Mouse (Mus musculus): ENCODE data around the gene Rnf220. TPM values are rescaled to one million over a fixed set of nuclear protein-coding genes. Genes with fewer than 3 reads are reported as not detected.

Gene Rnf220
- polyA plus RNA-seq, 1 experiment from 2014 or later, result 76.1 TPM

- Histone ChIP-seq H3K27ac (peak overlapping the region; percentile 65; the same call in 1 of the 2 replicates), H3K4me3 (no peak overlapping the region), H3K27me3 (ENCODE audit: insufficient read depth, poor library complexity, severe bottlenecking) (peaks cover 76% of the 10 kb centered on the region), H3K9me3 (no peaks in the 10 kb centered on the region), H3K4me1 (peaks cover 20% of the 10 kb centered on the region), H3K36me3 (no peaks in the 10 kb centered on the region)
- no peak for DNase-seq (ENCODE audit: low spot score)
- 37% methylated on average over 5 of the region's 5 CpGs for WGBS
Measured at GRCm38 (mm10) chr4:117311891-117312290, 185.0 kb downstream of the Rnf220 start.

DNA sequence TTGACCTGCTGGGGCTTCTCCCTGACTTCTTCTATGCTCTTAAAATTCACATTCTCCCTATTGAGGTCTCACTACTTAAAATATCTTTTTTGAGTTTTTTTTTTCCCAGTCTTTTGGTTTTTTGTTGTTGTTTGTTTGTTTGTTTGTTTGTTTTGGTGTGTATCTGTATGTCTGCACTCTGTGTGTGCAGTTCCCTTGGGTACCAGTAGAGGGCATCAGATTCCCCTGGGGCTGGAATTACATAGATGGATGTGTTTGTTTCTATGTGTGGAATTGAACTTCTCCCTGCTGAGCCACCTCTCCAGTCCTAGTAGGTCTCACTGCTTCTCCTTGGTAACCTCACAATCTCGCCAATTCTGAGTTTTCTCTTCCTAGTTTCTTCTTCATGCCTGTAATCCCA lies 187.4 kb downstream of the Rnf220 start:
- Histone ChIP-seq H3K36me3 (no peaks in the 10 kb centered on the region), H3K27me3 (ENCODE audit: insufficient read depth, poor library complexity, severe bottlenecking) (peaks cover 76% of the 10 kb centered on the region), H3K27ac (no peak overlapping the region), H3K9me3 (no peaks in the 10 kb centered on the region), H3K4me3 (no peak overlapping the region), H3K4me1 (peaks cover 37% of the 10 kb centered on the region)
- DNase-seq (ENCODE audit: low spot score), result no peak
- 94% methylated on average over 1 of the region's 1 CpGs for WGBS

GRCm38 (mm10) chr4:117307270-117307669 lies 189.6 kb downstream of the Rnf220 start:
- Histone ChIP-seq H3K27ac (no peak overlapping the region), H3K4me3 (no peak overlapping the region), H3K4me1 (peaks cover 46% of the 10 kb centered on the region), H3K27me3 (ENCODE audit: insufficient read depth, poor library complexity, severe bottlenecking) (peaks cover 84% of the 10 kb centered on the region), H3K9me3 (no peaks in the 10 kb centered on the region), H3K36me3 (no peaks in the 10 kb centered on the region)
- no peak for DNase-seq (ENCODE audit: low spot score)
- WGBS, result 37% methylated on average over 6 of the region's 6 CpGs

- no peak for DNase-seq (ENCODE audit: low spot score)
- peaks cover 39% of the 10 kb centered on the region for H3K4me1 ChIP-seq
- no peaks in the 10 kb centered on the region for H3K9me3 ChIP-seq
- H3K27ac ChIP-seq, result no peak overlapping the region
- H3K4me3 ChIP-seq, result no peak overlapping the region
- no peaks in the 10 kb centered on the region for H3K36me3 ChIP-seq
- peaks cover 86% of the 10 kb centered on the region for H3K27me3 ChIP-seq (ENCODE audit: insufficient read depth, poor library complexity, severe bottlenecking)
- WGBS, result 31% methylated on average over 6 of the region's 7 CpGs
Measured at GRCm38 (mm10) chr4:117305461-117305860, 191.4 kb downstream of the Rnf220 start.

DNA sequence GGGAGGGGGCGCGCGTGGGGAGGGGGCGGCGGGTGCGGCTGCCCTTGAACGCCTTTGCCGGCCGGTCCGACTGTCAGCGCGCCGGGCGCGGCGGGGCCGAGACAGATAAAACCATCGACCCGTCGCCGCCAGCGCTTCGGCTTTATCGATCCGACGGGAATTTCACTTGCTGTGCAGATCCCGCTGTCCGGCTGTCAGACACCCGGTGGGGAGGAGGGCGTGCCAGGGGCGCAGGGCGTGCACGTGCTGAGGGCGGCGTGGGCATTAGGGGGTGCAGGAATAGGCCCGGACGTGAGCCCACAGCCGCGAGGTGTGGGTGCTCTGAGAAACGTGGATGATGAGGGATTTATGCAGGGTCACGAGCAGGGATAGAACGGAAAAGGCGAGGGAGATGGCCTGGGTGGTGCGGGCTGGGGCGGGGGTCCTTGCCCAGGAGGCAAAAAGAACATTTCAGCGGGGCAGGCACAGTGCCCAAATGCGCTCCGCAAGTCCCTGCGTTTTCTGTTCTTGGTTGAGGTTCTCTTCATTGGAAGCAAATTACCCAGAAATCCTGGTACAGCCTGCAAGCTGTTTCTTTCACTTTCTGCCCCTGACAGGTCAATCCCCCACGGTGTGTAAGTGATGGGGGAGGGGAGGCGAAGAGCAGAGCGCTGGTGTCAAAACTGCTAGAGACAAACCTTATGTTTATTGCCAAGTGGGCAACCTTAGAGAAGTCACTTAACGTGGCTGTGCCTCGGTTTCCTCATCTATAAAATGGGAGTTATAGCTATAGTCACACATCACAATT lies 192.4 kb downstream of the Rnf220 start:
- DNase-seq (ENCODE audit: low spot score), result no peak
- no peaks in the 10 kb centered on the region for H3K9me3 ChIP-seq
- H3K36me3 ChIP-seq, result no peaks in the 10 kb centered on the region
- H3K4me1 ChIP-seq, result peaks cover 39% of the 10 kb centered on the region
- 1% methylated on average over 54 of the region's 54 CpGs for WGBS
- peak overlapping the region; percentile 68 for H3K4me3 ChIP-seq
- peak overlapping the region; percentile 87 for H3K27ac ChIP-seq
- H3K27me3 ChIP-seq (ENCODE audit: insufficient read depth, poor library complexity, severe bottlenecking), result peaks cover 89% of the 10 kb centered on the region

GRCm38 (mm10) chr4:117303581-117304238 lies 193.1 kb downstream of the Rnf220 start:
- H3K4me3 ChIP-seq, result peak overlapping the region; percentile 68
- WGBS, result 4% methylated on average over 30 of the region's 30 CpGs
- no peaks in the 10 kb centered on the region for H3K36me3 ChIP-seq
- H3K9me3 ChIP-seq, result no peaks in the 10 kb centered on the region
- peak overlapping the region; percentile 87 for H3K27ac ChIP-seq
- H3K27me3 ChIP-seq (ENCODE audit: insufficient read depth, poor library complexity, severe bottlenecking), result peaks cover 95% of the 10 kb centered on the region
- no peak for DNase-seq (ENCODE audit: low spot score)
- H3K4me1 ChIP-seq, result peaks cover 39% of the 10 kb centered on the region

DNA sequence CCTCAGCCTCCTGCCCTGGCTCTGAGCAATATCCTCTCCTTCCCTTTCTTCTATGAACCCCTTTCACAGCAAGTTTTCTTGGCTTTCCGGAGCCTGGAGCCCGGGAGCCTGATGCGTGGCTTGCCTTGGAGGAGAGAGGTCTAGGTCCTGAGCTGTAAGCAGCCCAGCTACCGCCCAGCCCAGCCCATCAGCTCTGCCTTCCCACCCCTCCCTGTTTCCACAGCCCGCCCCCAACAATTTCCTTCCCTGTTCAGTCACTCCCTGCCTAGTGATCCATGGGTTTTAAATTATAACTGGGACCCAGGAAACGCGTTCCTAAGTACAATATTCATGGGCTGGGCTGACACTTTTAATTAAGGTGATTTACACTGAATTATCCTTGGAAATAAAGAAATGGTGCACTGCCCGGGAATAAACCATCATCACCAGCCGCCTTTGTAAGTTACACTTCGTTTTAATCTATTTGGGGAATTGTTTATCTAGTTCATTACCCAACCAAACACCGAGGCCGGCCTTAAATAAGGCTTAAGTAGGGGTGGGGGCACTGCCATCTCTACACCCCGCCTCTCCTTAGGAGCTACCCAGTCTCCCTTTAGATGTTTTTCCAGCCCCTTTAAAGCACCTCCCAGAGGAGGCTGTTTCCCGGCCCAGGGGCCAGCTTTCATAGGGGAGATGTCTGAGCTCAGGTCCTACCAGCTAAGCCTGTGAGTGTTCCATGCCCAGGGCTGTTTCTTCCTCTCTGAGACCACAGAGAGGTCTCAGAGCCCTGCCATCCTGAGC lies 194.6 kb downstream of the Rnf220 start:
- no peak overlapping the region for H3K4me3 ChIP-seq
- H3K27me3 ChIP-seq (ENCODE audit: insufficient read depth, poor library complexity, severe bottlenecking), result peaks cover 93% of the 10 kb centered on the region
- H3K27ac ChIP-seq, result no peak overlapping the region
- H3K9me3 ChIP-seq, result no peaks in the 10 kb centered on the region
- 29% methylated on average over 14 of the region's 14 CpGs for WGBS
- no peak for DNase-seq (ENCODE audit: low spot score)
- H3K36me3 ChIP-seq, result no peaks in the 10 kb centered on the region
- H3K4me1 ChIP-seq, result peaks cover 39% of the 10 kb centered on the region

GRCm38 (mm10) chr4:117299921-117300320 lies 196.9 kb downstream of the Rnf220 start:
- WGBS, result 81% methylated on average over 10 of the region's 10 CpGs
- Histone ChIP-seq H3K36me3 (no peaks in the 10 kb centered on the region), H3K4me3 (no peak overlapping the region), H3K27me3 (ENCODE audit: insufficient read depth, poor library complexity, severe bottlenecking) (peaks cover 82% of the 10 kb centered on the region), H3K9me3 (no peaks in the 10 kb centered on the region), H3K4me1 (peaks cover 26% of the 10 kb centered on the region), H3K27ac (no peak overlapping the region)
- no peak for DNase-seq (ENCODE audit: low spot score)

- no peaks in the 10 kb centered on the region for H3K36me3 ChIP-seq
- no peaks in the 10 kb centered on the region for H3K9me3 ChIP-seq
- peaks cover 7% of the 10 kb centered on the region for H3K4me1 ChIP-seq
- no peak overlapping the region for H3K4me3 ChIP-seq
- H3K27ac ChIP-seq, result no peak overlapping the region
- WGBS, result 78% methylated on average over 9 of the region's 9 CpGs
- peaks cover 61% of the 10 kb centered on the region for H3K27me3 ChIP-seq (ENCODE audit: insufficient read depth, poor library complexity, severe bottlenecking)
- no peak for DNase-seq (ENCODE audit: low spot score)
Measured at GRCm38 (mm10) chr4:117297819-117298218, 199.0 kb downstream of the Rnf220 start.

DNA sequence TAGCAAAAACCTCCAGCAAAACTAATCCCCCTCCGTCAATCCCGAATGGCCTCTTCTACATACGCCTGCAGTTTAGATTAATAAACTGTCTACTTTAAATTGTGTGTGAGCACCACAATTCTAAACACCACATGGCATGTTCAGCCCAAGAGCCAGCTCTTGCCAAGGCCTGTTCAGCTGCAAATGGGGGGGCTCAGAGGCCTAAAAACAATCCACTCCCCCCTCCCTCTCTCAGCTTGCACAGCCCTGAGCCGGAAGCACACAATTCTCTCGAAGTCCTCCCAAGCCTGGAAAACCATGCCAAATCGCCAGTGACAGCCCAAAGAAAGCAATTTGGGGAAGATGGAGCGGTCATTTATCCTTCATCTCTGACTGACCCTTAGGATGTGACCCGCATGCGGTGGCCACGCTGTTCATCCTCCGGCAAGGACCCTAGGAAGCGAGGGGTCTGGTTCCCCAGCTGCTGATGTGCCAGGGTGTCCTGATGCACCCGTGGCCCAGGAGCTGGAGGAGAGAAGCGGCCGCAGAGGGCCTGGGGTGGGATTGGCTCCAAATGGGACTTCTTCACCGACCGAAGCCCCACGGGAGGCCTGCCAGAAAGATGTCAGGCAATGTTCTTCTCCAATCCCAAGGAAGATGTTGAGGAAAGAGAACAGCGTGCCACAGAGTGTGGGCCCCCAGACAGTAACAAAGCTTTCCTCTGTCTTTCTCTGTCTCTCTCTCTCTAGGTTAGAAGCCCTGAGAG lies 199.8 kb downstream of the Rnf220 start:
- H3K36me3 ChIP-seq, result no peaks in the 10 kb centered on the region
- DNase-seq (ENCODE audit: low spot score), result no peak
- H3K4me1 ChIP-seq, result no peaks in the 10 kb centered on the region; the same call in 1 of the 2 replicates
- peaks cover 53% of the 10 kb centered on the region for H3K27me3 ChIP-seq (ENCODE audit: insufficient read depth, poor library complexity, severe bottlenecking)
- 83% methylated on average over 19 of the region's 19 CpGs for WGBS
- no peak overlapping the region for H3K27ac ChIP-seq
- no peak overlapping the region for H3K4me3 ChIP-seq
- H3K9me3 ChIP-seq, result no peaks in the 10 kb centered on the region

- Histone ChIP-seq H3K27ac (no peak overlapping the region), H3K9me3 (no peaks in the 10 kb centered on the region), H3K36me3 (peaks cover 14% of the 10 kb centered on the region), H3K4me3 (no peak overlapping the region), H3K4me1 (peaks cover 23% of the 10 kb centered on the region), H3K27me3 (ENCODE audit: insufficient read depth, poor library complexity, severe bottlenecking) (peaks cover 7% of the 10 kb centered on the region; the same call in 1 of the 2 replicates)
- DNase-seq (ENCODE audit: low spot score), result no peak
- WGBS, result 76% methylated on average over 2 of the region's 2 CpGs
Measured at GRCm38 (mm10) chr4:117291696-117292095, 205.2 kb downstream of the Rnf220 start.

Measured in heart, embryonic 10.5 days (tissue).